Mouse (Mus musculus): ENCODE results near the gene Gabpb2. TPM values are rescaled to one million over a fixed set of nuclear protein-coding genes. Genes with fewer than 3 reads are reported as not detected.

Gene Gabpb2
- polyA plus RNA-seq, 1 experiment from 2014 or later = 15.9 TPM

GRCm38 (mm10) chr3:95243086-95243485 is 25.4 kb upstream of the Gabpb2 start:
- Histone ChIP-seq H3K4me3 (replicated peaks) (no peak overlapping the region), H3K9me3 (no peaks in the 10 kb centered on the region), H3K36me3 (peaks cover 32% of the 10 kb centered on the region), H3K27me3 (no peaks in the 10 kb centered on the region), H3K9ac (replicated peaks) (no peak overlapping the region), H3K4me1 (replicated peaks) (peaks cover 11% of the 10 kb centered on the region), H3K27ac (no peak overlapping the region), H3K4me2 (no peak overlapping the region)
- no peak for ATAC-seq (ENCODE audit: insufficient number of reproducible peaks, insufficient read depth, low FRiP score, low TSS enrichment, low read depth)
- 73% methylated on average over 2 of the region's 2 CpGs for WGBS

DNA sequence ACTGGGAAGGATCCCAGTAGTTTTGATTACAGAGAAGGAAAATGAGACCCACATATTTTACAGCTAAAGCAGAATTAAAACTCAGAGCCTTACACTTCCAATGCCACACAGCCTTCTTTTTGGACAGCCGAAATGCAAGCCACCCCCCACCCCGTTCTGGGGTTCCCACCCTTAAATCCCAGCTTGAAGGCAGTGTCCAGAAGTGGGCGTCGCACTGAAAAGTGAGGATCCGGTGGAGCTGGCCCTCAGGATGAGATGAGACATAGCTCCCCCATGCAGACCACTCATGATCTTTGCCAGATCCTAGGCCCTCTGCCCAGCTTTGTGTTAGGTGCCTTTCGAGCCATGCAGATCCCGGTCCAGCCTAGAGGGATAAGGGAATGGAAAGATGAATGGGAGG is 23.8 kb upstream of the Gabpb2 start, which contains the start of gene Gm128:
Gm128 (minus strand) TSS at position 101 of the 400 bp plus-strand sequence.
- 77% methylated on average over 7 of the region's 7 CpGs for WGBS
- Histone ChIP-seq H3K9me3 (no peaks in the 10 kb centered on the region), H3K4me3 (replicated peaks) (peak within 1 kb of the TSS; percentile 9), H3K4me1 (replicated peaks) (peaks cover 11% of the 10 kb centered on the region), H3K4me2 (peak within 1 kb of the TSS; percentile 37), H3K27me3 (no peaks in the 10 kb centered on the region), H3K27ac (no peak within 1 kb of the TSS; the same call in 1 of the 2 replicates), H3K36me3 (peaks cover 40% of the 10 kb centered on the region), H3K9ac (replicated peaks) (peak within 1 kb of the TSS; percentile 45)
- no peak for ATAC-seq (ENCODE audit: insufficient number of reproducible peaks, insufficient read depth, low FRiP score, low TSS enrichment, low read depth)

- Histone ChIP-seq H3K9me3 (no peaks in the 10 kb centered on the region), H3K36me3 (peaks cover 46% of the 10 kb centered on the region), H3K9ac (replicated peaks) (peak overlapping the region; percentile 45), H3K4me2 (peak overlapping the region; percentile 37), H3K27ac (no peak overlapping the region; the same call in 1 of the 2 replicates), H3K4me3 (replicated peaks) (peak overlapping the region; percentile 9), H3K4me1 (replicated peaks) (peaks cover 11% of the 10 kb centered on the region), H3K27me3 (no peaks in the 10 kb centered on the region)
- 0 out of 2 replicates have a peak, but pooled peaks have one; percentile 13 for ATAC-seq (ENCODE audit: insufficient number of reproducible peaks, insufficient read depth, low FRiP score, low TSS enrichment, low read depth)
- WGBS = 29% methylated on average over 14 of the region's 17 CpGs
These were observed 23.2 kb upstream of the Gabpb2 start for GRCm38 (mm10) chr3:95240900-95241299.

DNA sequence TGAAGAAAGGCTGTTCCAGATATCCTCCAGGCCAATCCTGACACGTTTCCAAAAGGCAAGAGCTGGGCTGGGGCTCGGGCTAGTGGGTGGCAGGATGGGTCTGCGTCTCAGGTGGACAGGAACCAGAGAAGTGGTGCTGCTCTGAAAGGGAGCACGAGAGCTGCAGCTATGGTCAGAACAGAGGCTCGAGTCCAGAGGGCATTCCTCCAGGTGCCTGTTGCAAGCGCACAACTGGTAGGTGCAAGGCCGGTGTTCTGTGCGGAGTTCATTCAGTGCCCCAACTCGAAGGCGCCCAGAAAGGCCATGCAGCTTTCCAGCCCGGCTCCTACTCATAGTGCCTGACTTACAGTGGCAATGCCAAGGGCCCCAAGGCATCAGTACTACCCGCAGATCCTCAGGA is 22.3 kb upstream of the Gabpb2 start:
- H3K27ac ChIP-seq = no peak overlapping the region
- no peak overlapping the region for H3K4me3 ChIP-seq (replicated peaks)
- no peak overlapping the region for H3K9ac ChIP-seq (replicated peaks)
- no peaks in the 10 kb centered on the region for H3K9me3 ChIP-seq
- WGBS = 87% methylated on average over 12 of the region's 12 CpGs
- peaks cover 46% of the 10 kb centered on the region for H3K36me3 ChIP-seq
- H3K4me1 ChIP-seq (replicated peaks) = peaks cover 11% of the 10 kb centered on the region
- H3K27me3 ChIP-seq = no peaks in the 10 kb centered on the region
- H3K4me2 ChIP-seq = no peak overlapping the region; the same call in 1 of the 2 replicates
- no peak for ATAC-seq (ENCODE audit: insufficient number of reproducible peaks, insufficient read depth, low FRiP score, low TSS enrichment, low read depth)

DNA sequence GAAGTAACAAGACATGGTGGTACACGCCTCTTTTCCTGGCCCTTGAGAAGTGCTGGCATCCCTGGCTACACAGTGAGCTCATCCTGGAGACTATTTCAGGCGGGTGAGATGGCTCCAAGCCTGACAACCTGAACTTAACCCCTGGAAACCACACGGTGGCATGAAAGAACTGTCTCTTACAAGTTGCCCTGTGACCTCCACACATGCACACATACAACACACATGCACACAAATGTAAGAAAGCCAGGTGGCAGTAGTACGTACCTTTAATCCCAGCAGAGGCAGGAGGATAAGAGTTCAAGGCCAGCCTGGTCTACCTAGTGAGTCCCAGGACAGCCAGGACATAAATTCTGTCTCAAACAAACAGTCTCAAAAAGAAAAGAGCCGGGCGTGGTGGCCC is 21.3 kb upstream of the Gabpb2 start:
- Histone ChIP-seq H3K9ac (replicated peaks) (no peak overlapping the region), H3K4me1 (replicated peaks) (peaks cover 11% of the 10 kb centered on the region), H3K27me3 (no peaks in the 10 kb centered on the region), H3K9me3 (no peaks in the 10 kb centered on the region), H3K27ac (no peak overlapping the region), H3K36me3 (peaks cover 53% of the 10 kb centered on the region), H3K4me2 (no peak overlapping the region), H3K4me3 (replicated peaks) (no peak overlapping the region)
- 86% methylated on average over 6 of the region's 6 CpGs for WGBS
- no peak for ATAC-seq (ENCODE audit: insufficient number of reproducible peaks, insufficient read depth, low FRiP score, low TSS enrichment, low read depth)

- 95% methylated on average over 8 of the region's 8 CpGs for WGBS
These were observed 19.9 kb upstream of the Gabpb2 start for GRCm38 (mm10) chr3:95237541-95238099.

DNA sequence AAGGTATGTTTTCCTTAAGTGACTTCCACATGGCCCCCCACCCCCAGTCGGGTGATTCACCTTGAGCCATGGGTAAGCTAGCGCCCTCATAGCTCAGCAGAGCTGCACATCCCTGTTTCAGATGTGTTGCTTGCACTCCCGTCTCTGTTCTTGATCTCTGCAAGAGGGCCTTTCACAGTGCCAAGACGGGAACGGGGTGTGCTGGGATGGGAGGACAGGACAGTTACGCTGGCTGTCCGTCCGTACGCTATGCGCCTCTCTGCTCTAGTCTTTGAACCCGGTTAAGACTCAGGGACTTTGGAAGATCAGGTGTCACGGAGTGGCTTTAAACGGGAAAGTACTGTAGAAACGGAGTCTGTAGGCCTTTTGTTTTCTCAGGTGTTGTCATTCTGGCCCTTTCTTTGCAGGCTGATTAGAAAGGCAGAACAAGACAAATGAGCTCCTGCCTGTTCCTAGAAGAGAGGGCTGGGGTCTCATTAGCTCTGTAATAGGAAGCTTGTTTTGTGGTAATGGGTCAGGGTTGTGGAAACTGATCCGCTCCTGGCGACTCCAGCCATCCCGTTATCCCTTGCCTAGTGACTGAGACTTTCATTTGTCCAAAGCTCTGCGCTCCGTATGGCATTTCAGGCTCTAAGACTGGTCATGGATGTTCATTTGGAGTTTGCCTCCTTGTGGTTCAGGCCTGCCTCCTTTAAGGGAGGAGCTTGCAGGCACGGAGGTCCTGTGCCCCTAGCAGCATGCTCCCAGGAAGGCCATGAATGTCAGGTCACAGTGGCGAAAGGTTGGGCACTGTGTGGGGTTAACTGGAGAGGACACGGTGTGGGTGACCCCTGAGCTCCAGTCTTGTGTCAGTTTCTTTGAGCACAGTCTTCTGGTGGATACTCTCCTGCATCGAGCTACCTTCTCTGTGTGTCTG is 17.9 kb upstream of the Gabpb2 start:
- Histone ChIP-seq H3K27ac (no peak overlapping the region), H3K9me3 (no peaks in the 10 kb centered on the region), H3K9ac (replicated peaks) (no peak overlapping the region), H3K36me3 (peaks cover 78% of the 10 kb centered on the region), H3K4me3 (replicated peaks) (no peak overlapping the region), H3K4me1 (replicated peaks) (peaks cover 16% of the 10 kb centered on the region), H3K27me3 (no peaks in the 10 kb centered on the region), H3K4me2 (no peak overlapping the region)
- ATAC-seq (ENCODE audit: insufficient number of reproducible peaks, insufficient read depth, low FRiP score, low TSS enrichment, low read depth) = no peak
- 78% methylated on average over 23 of the region's 23 CpGs for WGBS

More at GRCm38 (mm10) chr3:95237541-95238099, 19.9 kb upstream of the Gabpb2 start:
- Histone ChIP-seq H3K9ac (replicated peaks) (no peak overlapping the region), H3K4me3 (replicated peaks) (no peak overlapping the region), H3K27me3 (no peaks in the 10 kb centered on the region), H3K36me3 (peaks cover 65% of the 10 kb centered on the region), H3K4me1 (replicated peaks) (peaks cover 11% of the 10 kb centered on the region), H3K9me3 (no peaks in the 10 kb centered on the region), H3K4me2 (no peak overlapping the region), H3K27ac (no peak overlapping the region)
- no peak for ATAC-seq (ENCODE audit: insufficient number of reproducible peaks, insufficient read depth, low FRiP score, low TSS enrichment, low read depth)

DNA sequence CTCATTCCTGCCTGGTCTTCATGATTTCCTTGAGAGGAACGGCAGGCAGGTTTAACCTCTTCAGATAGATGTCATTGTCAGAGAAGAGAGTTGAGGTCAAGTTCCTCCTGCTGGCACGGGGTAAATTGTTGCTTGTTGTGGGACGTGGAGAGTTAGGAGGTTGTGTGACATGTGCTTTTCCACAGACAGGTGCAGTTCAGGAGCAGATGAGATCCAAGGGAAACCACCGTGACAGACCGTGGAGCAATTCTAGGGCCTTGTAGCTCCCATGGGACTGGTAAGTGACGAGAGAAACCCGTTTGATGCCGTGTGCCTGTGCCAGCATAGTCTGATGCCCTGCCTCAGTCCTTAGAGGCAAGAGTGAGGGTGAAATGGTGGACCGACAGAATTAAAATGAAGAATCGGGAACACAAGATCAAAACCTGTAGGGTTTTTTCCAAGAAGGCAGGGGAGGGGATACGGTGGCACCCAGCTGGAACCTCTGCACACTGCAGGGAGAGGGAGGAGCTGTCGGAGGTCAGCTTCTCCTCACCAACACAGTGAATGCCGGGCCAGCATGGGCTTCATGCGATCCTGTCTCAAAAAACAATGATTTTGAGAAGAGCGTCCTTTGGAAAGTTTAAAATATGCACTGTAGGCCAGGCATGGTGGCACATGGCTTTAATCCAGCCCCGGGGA is 15.7 kb upstream of the Gabpb2 start:
- peaks cover 26% of the 10 kb centered on the region for H3K4me1 ChIP-seq (replicated peaks)
- H3K27me3 ChIP-seq = no peaks in the 10 kb centered on the region
- H3K4me3 ChIP-seq (replicated peaks) = no peak overlapping the region
- no peak overlapping the region for H3K4me2 ChIP-seq
- 88% methylated on average over 16 of the region's 16 CpGs for WGBS
- ATAC-seq (ENCODE audit: insufficient number of reproducible peaks, insufficient read depth, low FRiP score, low TSS enrichment, low read depth) = no peak
- H3K36me3 ChIP-seq = peaks cover 74% of the 10 kb centered on the region
- H3K27ac ChIP-seq = no peak overlapping the region
- no peaks in the 10 kb centered on the region for H3K9me3 ChIP-seq
- H3K9ac ChIP-seq (replicated peaks) = no peak overlapping the region

DNA sequence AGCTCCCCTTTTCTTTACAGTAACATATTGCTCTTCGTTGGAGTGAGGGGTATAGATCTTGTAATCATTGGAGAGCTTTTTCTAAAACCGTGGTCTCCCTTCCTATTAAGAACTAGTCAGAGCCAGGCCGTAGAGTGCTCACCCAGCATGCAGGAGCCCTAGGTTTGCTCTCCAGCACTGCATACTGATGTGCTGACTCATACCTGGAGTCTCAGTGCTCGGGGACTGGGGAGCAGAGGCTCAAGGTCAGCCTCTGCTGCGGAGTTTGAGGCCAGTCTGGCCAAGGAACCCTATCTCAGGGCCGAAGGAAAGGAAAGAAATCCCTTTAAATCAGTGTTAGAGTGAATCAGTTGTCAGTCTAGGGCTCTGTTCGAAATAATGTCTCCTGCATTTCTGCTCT is 15.1 kb upstream of the Gabpb2 start:
- H3K9me3 ChIP-seq = no peaks in the 10 kb centered on the region
- peaks cover 26% of the 10 kb centered on the region for H3K4me1 ChIP-seq (replicated peaks)
- peaks cover 67% of the 10 kb centered on the region for H3K36me3 ChIP-seq
- H3K9ac ChIP-seq (replicated peaks) = no peak overlapping the region
- 92% methylated on average over 7 of the region's 7 CpGs for WGBS
- H3K27me3 ChIP-seq = no peaks in the 10 kb centered on the region
- no peak for ATAC-seq (ENCODE audit: insufficient number of reproducible peaks, insufficient read depth, low FRiP score, low TSS enrichment, low read depth)
- H3K4me2 ChIP-seq = no peak overlapping the region
- H3K4me3 ChIP-seq (replicated peaks) = no peak overlapping the region
- no peak overlapping the region for H3K27ac ChIP-seq

DNA sequence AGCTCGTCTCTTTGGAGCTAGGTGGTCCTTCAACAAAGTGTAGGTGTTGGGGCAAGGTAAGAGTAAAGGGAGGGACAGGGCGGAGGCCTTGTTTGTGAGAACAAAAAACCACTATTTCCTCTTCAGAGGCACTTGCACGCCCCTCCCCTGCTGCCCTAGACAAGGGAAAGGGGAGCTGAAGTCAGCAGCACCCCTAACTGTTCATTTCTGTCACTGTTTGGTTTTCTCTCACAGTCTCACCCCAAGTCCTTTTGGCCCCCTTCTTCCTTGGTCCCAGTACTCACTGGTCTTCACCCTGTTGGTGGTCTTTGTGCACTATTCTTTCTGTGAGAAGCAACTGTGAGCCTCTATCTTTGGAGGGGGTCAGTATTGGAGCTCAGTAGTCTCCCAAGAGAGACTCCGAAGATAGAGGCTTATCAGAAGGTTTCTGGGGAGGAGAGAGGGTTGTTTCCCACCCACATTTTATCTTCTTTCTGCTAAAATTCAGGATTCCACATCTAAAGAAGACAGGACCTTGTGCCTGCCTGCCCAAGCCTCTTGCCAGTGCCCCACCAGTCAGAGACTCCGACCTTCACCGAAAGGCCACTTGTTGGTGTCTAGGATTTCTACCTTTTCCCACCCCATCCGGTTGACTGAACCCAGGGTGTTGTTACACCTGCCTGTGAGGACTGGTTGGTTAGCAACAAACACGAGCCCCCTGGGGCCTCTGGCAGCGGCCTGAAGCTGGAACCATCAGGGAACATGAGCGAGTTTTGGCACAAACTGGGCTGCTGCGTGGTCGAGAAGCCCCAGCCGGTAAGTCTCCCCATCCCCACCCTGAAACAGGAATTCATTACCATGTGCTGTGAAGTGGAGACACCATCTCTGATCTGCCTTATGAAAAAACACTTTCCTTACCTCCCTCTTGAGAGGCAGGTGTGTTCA is 13.8 kb upstream of the Gabpb2 start, which contains the start of gene Mllt11:
Mllt11 (minus strand) TSS at position 874 of the 924 bp plus-strand sequence.
- Histone ChIP-seq H3K27me3 (no peaks in the 10 kb centered on the region), H3K27ac (peak within 1 kb of the TSS; percentile 93), H3K4me2 (peak within 1 kb of the TSS; percentile 71), H3K4me1 (replicated peaks) (peaks cover 34% of the 10 kb centered on the region), H3K36me3 (peaks cover 55% of the 10 kb centered on the region), H3K9me3 (no peaks in the 10 kb centered on the region), H3K9ac (replicated peaks) (peak within 1 kb of the TSS; percentile 34; the same call in 1 of the 2 replicates), H3K4me3 (replicated peaks) (peak within 1 kb of the TSS; percentile 97)
- no peak for ATAC-seq (ENCODE audit: insufficient number of reproducible peaks, insufficient read depth, low FRiP score, low TSS enrichment, low read depth)
- 85% methylated on average over 13 of the region's 13 CpGs for WGBS

Data from limb, embryonic 12.5 days (tissue).